ENCODE assay signal across 14 mouse cellular contexts in genomic region chr1:37611032-37611431, GRCm38 (mm10).
"Had no signal": no experiment of that assay in that cellular context is flagged by ENCODE, and none has a peak within 500 bp of the region (broad histone marks: within the 10 kb centered on the region; RNA-seq: fewer than 3 reads in every experiment).

No protein-coding gene starts in this region.

- H3K27me3 ChIP-seq: neural tube, embryonic 12.5 days had no signal

- ATAC-seq: hindbrain, embryonic 16.5 days; inflammation-experienced regulatory T-cells, adult 6 months had no signal

- DNase-seq: kidney, postnatal 14 days; left cerebral cortex, postnatal 4 days; lung, adult 2 months; lung, postnatal 10 days; midbrain, embryonic 14.5 days; retina, postnatal 1 day; right cerebral cortex, postnatal 4 days; thymus, adult 18-20 months; thymus, postnatal 14 days had no signal

- H3K4me3 ChIP-seq: midbrain, embryonic 10.5 days; neural tube, embryonic 12.5 days had no signal

- H3K4me2 ChIP-seq: neural tube, embryonic 12.5 days had no signal

- H3K27ac ChIP-seq: liver, embryonic 14.5 days; midbrain, embryonic 10.5 days; neural tube, embryonic 12.5 days had no signal

- H3K9ac ChIP-seq: liver, embryonic 14.5 days; neural tube, embryonic 12.5 days had no signal

- H3K36me3 ChIP-seq: midbrain, embryonic 10.5 days; neural tube, embryonic 12.5 days had no signal

- H3K9me3 ChIP-seq: midbrain, embryonic 10.5 days; neural tube, embryonic 12.5 days had no signal
